ENCODE assay signal across 12 mouse cellular contexts in the genomic region with DNA sequence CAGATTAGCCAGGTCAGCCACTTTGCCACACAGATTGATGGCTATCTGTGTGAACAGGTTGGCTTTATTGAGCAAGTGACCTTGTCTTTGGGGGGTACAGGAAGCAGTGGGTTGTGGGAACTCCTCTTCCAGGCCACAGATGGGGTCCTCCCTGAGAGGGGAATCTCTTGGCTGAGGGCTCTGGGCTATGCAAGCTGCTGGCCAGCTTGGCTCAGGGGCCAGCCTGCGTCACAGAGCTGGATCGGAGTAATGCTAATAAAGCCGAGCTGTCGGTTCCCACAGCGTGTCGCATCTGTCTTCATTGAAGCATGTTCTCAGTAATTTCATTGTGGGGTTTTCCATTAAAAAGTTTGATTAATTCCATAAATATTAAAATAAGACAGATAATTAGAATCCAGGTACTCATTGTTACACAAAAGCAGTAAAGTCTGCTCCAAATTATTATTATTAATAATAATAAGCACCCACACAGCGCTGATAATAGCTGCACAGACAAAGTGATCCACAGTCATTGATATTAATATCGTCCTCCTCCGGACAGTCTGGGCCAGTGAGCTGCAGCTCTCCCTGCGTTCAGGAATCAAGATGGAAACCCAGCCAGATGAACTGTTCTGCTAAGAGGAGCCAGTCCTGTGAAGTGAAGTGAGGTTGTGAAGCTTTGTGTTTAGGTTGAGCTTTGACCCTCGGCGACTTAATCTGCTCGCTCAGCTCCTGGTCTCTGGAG.
DNase-seq lines count a peak whose midpoint lies in the region; ATAC-seq and TF ChIP-seq lines count a peak whose summit lies in the region.
"Had no signal": no experiment of that assay in that cellular context is flagged by ENCODE, and none has a peak within 500 bp of the region (broad histone marks: within the 10 kb centered on the region; RNA-seq: fewer than 3 reads in every experiment).

No protein-coding gene starts in this region.

- no peaks in the 10 kb centered on the region for H3K4me1 ChIP-seq in forebrain, embryonic 15.5 days
- peaks cover 25% of the 10 kb centered on the region for H3K4me1 ChIP-seq in hindbrain, embryonic 10.5 days (replicated peaks)
- H3K4me1 ChIP-seq in midbrain, embryonic 14.5 days (ENCODE audit: control insufficient read depth, insufficient read depth, low read length) = no peaks in the 10 kb centered on the region
- H3K4me1 ChIP-seq: heart, embryonic 15.5 days; megakaryocyte, embryonic 14.5 days had no signal

- no peak overlapping the region for H3K4me2 ChIP-seq in forebrain, embryonic 15.5 days (replicated peaks)
- no peak overlapping the region for H3K4me2 ChIP-seq in midbrain, embryonic 14.5 days (ENCODE audit: low read length)
- H3K4me2 ChIP-seq: heart, embryonic 15.5 days had no signal

- WGBS in forebrain, embryonic 15.5 days = 69% methylated on average over 13 of the region's 13 CpGs
- 82% methylated on average over 13 of the region's 13 CpGs for WGBS in hindbrain, embryonic 10.5 days
- 46% methylated on average over 13 of the region's 13 CpGs for WGBS in midbrain, embryonic 14.5 days

- no peaks in the 10 kb centered on the region for H3K9me3 ChIP-seq in forebrain, embryonic 15.5 days
- no peaks in the 10 kb centered on the region for H3K9me3 ChIP-seq in hindbrain, embryonic 10.5 days
- H3K9me3 ChIP-seq in midbrain, embryonic 14.5 days (ENCODE audit: control insufficient read depth, low read length) = no peaks in the 10 kb centered on the region
- H3K9me3 ChIP-seq: heart, embryonic 15.5 days had no signal

- peak; percentile 66 for DNase-seq in gastrocnemius, adult 2 months
- no peak for DNase-seq in gastrocnemius, postnatal 10 days
- no peak for DNase-seq in hindbrain, embryonic 10.5 days (ENCODE audit: low spot score)
- peak; percentile 56 for DNase-seq in midbrain, embryonic 14.5 days
- no peak for DNase-seq in right cerebral cortex, postnatal 25 days
- no peak for DNase-seq in spleen, adult 18-20 months
- DNase-seq in B cell, adult 2 months = no peak
- DNase-seq: lung, adult 2 months had no signal

- no peaks in the 10 kb centered on the region for H3K27me3 ChIP-seq in forebrain, embryonic 15.5 days
- H3K27me3 ChIP-seq in hindbrain, embryonic 10.5 days (ENCODE audit: insufficient read depth, poor library complexity, severe bottlenecking) = no peaks in the 10 kb centered on the region
- H3K27me3 ChIP-seq in midbrain, embryonic 14.5 days (ENCODE audit: control insufficient read depth, insufficient read depth, low read length) = no peaks in the 10 kb centered on the region
- H3K27me3 ChIP-seq: heart, embryonic 15.5 days; megakaryocyte, embryonic 14.5 days had no signal

- H3K27ac ChIP-seq in gastrocnemius, adult 2 months = no peak overlapping the region
- H3K27ac ChIP-seq in forebrain, embryonic 15.5 days (replicated peaks) = no peak overlapping the region
- H3K27ac ChIP-seq in hindbrain, embryonic 10.5 days = 0 out of 2 replicates have a peak overlapping the region, but pooled peaks have one; percentile 40
- no peak overlapping the region for H3K27ac ChIP-seq in midbrain, embryonic 14.5 days (replicated peaks; ENCODE audit: low read depth, low read length)
- H3K27ac ChIP-seq: heart, embryonic 15.5 days had no signal

- intact Hi-C loops in gastrocnemius, adult 2 months (cut with DNase I) = no loop called here

- ATAC-seq in forebrain, embryonic 15.5 days (replicated peaks) = 0 out of 2 replicates have a peak, but pooled peaks have one; percentile 46
- ATAC-seq in midbrain, embryonic 14.5 days (ENCODE audit: low FRiP score, low TSS enrichment) = no peak
- ATAC-seq: intestine, embryonic 16.5 days had no signal

- H3K36me3 ChIP-seq in forebrain, embryonic 15.5 days = no peaks in the 10 kb centered on the region
- no peaks in the 10 kb centered on the region for H3K36me3 ChIP-seq in hindbrain, embryonic 10.5 days
- H3K36me3 ChIP-seq in midbrain, embryonic 14.5 days (ENCODE audit: control insufficient read depth, insufficient read depth, low read length) = no peaks in the 10 kb centered on the region
- H3K36me3 ChIP-seq: heart, embryonic 15.5 days had no signal

- H3K4me3 ChIP-seq in gastrocnemius, adult 2 months = no peak overlapping the region
- H3K4me3 ChIP-seq in forebrain, embryonic 15.5 days = no peak overlapping the region
- H3K4me3 ChIP-seq in hindbrain, embryonic 10.5 days = no peak overlapping the region
- H3K4me3 ChIP-seq in midbrain, embryonic 14.5 days (replicated peaks; ENCODE audit: low read depth, low read length) = no peak overlapping the region
- H3K4me3 ChIP-seq: heart, embryonic 15.5 days; megakaryocyte, embryonic 14.5 days had no signal

- no peak overlapping the region for H3K9ac ChIP-seq in forebrain, embryonic 15.5 days (replicated peaks)
- no peak overlapping the region for H3K9ac ChIP-seq in midbrain, embryonic 14.5 days (replicated peaks; ENCODE audit: low read length)
- H3K9ac ChIP-seq: heart, embryonic 15.5 days had no signal

- no peak for TF ChIP-seq CTCF in gastrocnemius, adult 2 months (IDR thresholded peaks at IDR 0.05)

Comparison
In these comparisons a context has a peak if more than half of its experiments do, and no peak if none do; other contexts are left out.
1. DNase-seq: peak in gastrocnemius, adult 2 months (single experiment) and midbrain, embryonic 14.5 days (single experiment); none in gastrocnemius, postnatal 10 days (single experiment), hindbrain, embryonic 10.5 days (single experiment), right cerebral cortex, postnatal 25 days (single experiment), spleen, adult 18-20 months (0 of 2) and B cell, adult 2 months (0 of 2).